Comparison of ENCODE assay signal across 8 mouse cellular contexts in the genomic region with DNA sequence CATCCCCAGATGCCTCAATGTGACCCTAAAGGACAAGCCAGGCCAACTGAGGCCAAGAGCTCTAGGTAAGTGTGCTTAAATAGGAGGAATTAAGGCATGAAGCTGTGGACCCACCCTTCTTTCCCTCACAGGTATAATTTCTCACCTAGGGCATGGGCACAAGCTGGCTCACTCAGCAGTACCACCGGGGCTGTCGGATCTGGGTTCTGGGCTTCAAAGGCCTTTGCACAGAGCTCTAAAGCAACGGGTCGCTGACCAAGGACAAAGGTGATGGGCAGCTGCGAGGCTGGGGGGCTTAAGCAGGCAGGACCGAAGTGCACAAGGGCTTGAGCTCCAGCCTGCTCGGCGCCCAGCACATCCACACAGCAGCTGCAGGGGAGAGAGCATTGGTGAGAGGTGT. TPM values are rescaled to one million over a fixed set of nuclear protein-coding genes. Genes with fewer than 3 reads are reported as not detected.
DNase-seq lines count a peak whose midpoint lies in the region; ATAC-seq and TF ChIP-seq lines count a peak whose summit lies in the region.

No protein-coding gene starts in this region.

- H3K27ac ChIP-seq in lung, embryonic 14.5 days (ENCODE audit: low read depth), result no peak overlapping the region
- H3K27ac ChIP-seq in embryonic fibroblast, embryonic 13.5 days (ENCODE audit: insufficient read depth, low read length), result no peak overlapping the region
- H3K27ac ChIP-seq in limb, embryonic 10.5 days, result no peak overlapping the region
- H3K27ac ChIP-seq in neural tube, embryonic 14.5 days (ENCODE audit: low read depth, low read length), result no peak overlapping the region

- WGBS in lung, embryonic 14.5 days, result 88% methylated on average over 8 of the region's 8 CpGs
- 88% methylated on average over 8 of the region's 8 CpGs for WGBS in limb, embryonic 10.5 days
- 78% methylated on average over 8 of the region's 8 CpGs for WGBS in neural tube, embryonic 14.5 days

- peaks cover 5% of the 10 kb centered on the region for H3K4me1 ChIP-seq in lung, embryonic 14.5 days (ENCODE audit: insufficient read depth)
- no peaks in the 10 kb centered on the region for H3K4me1 ChIP-seq in embryonic fibroblast, embryonic 13.5 days (ENCODE audit: control insufficient read depth, insufficient read depth, low read length)
- H3K4me1 ChIP-seq in limb, embryonic 10.5 days, result peaks cover 31% of the 10 kb centered on the region
- peaks cover 16% of the 10 kb centered on the region for H3K4me1 ChIP-seq in neural tube, embryonic 14.5 days (ENCODE audit: control insufficient read depth, insufficient read depth, low read length)

- peak overlapping the region; percentile 78; the same call in 1 of the 2 replicates for H3K4me3 ChIP-seq in lung, embryonic 14.5 days (ENCODE audit: low read depth, low read length)
- peak overlapping the region; percentile 92 for H3K4me3 ChIP-seq in embryonic fibroblast, embryonic 13.5 days (ENCODE audit: insufficient read depth, low read length)
- H3K4me3 ChIP-seq in limb, embryonic 10.5 days, result peak overlapping the region; percentile 85
- no peak overlapping the region for H3K4me3 ChIP-seq in neural tube, embryonic 14.5 days (ENCODE audit: low read depth, low read length)

- H3K9ac ChIP-seq in lung, embryonic 14.5 days, result no peak overlapping the region
- no peak overlapping the region for H3K9ac ChIP-seq in neural tube, embryonic 14.5 days (replicated peaks; ENCODE audit: low read depth, low read length)

- intact Hi-C loops in gastrocnemius, postnatal 14 days (cut with DNase I; ENCODE audit: low total_unique reads), result no loop called here

- no peak for ATAC-seq in lung, embryonic 14.5 days (ENCODE audit: insufficient read depth)
- ATAC-seq in neural tube, embryonic 14.5 days (ENCODE audit: low read depth), result no peak

- TF ChIP-seq POLR2A in embryonic fibroblast, embryonic 13.5 days (IDR thresholded peaks at IDR 0.05; ENCODE audit: low read depth, low read length), result no peak

- no peak for TF ChIP-seq CTCF in lung, embryonic 14.5 days (IDR thresholded peaks at IDR 0.05; ENCODE audit: low read depth)
- TF ChIP-seq CTCF in embryonic fibroblast, embryonic 13.5 days (IDR thresholded peaks at IDR 0.05; ENCODE audit: borderline replicate concordance, insufficient read depth, low read length), result no peak

- no peaks in the 10 kb centered on the region for H3K9me3 ChIP-seq in lung, embryonic 14.5 days (ENCODE audit: low read depth, low read length)
- H3K9me3 ChIP-seq in limb, embryonic 10.5 days (replicated peaks), result no peaks in the 10 kb centered on the region
- H3K9me3 ChIP-seq in neural tube, embryonic 14.5 days (ENCODE audit: control insufficient read depth, low read length), result no peaks in the 10 kb centered on the region

- H3K27me3 ChIP-seq in lung, embryonic 14.5 days (ENCODE audit: insufficient read depth, low read length), result no peaks in the 10 kb centered on the region
- H3K27me3 ChIP-seq in limb, embryonic 10.5 days (ENCODE audit: low read depth, poor library complexity, severe bottlenecking), result no peaks in the 10 kb centered on the region
- H3K27me3 ChIP-seq in neural tube, embryonic 14.5 days (ENCODE audit: control insufficient read depth, insufficient read depth, low read length), result no peaks in the 10 kb centered on the region

- peak overlapping the region; percentile 78; the same call in 1 of the 2 replicates for H3K4me2 ChIP-seq in lung, embryonic 14.5 days
- H3K4me2 ChIP-seq in neural tube, embryonic 14.5 days (ENCODE audit: low read depth, low read length), result peak overlapping the region; percentile 89; the same call in 1 of the 2 replicates

- no peak for DNase-seq in lung, embryonic 14.5 days
- no peak for DNase-seq in lung, postnatal 10 days
- DNase-seq in limb, embryonic 10.5 days (ENCODE audit: low spot score), result no peak
- DNase-seq in embryo, embryonic 10.5 days (ENCODE audit: low spot score), result no peak
- DNase-seq in frontal cortex, postnatal 36 days (ENCODE audit: low spot score in 2 of 2), result no peak
- no peak for DNase-seq in gastrocnemius, postnatal 14 days

- peaks cover 24% of the 10 kb centered on the region for H3K36me3 ChIP-seq in lung, embryonic 14.5 days (ENCODE audit: insufficient read depth)
- peaks cover 44% of the 10 kb centered on the region for H3K36me3 ChIP-seq in limb, embryonic 10.5 days
- H3K36me3 ChIP-seq in neural tube, embryonic 14.5 days (ENCODE audit: control insufficient read depth, insufficient read depth, low read length), result peaks cover 17% of the 10 kb centered on the region

RNA-seq across cellular contexts. Expression of gene Dph2, which starts 1.1 kb away (rescaled TPM):
- polyA plus RNA-seq in lung, embryonic 14.5 days (2014; fragmentation: Nextera tagmentation; extraction: Ambion mirVana), result 21.4 and 21.7 TPM in 2 replicates
- 6.6 and 10.0 TPM in 2 replicates for polyA plus RNA-seq in embryonic fibroblast, embryonic 13.5 days (2011; ENCODE audit: insufficient read length, low read depth, missing spikeins)
- polyA plus RNA-seq in limb, embryonic 10.5 days (2016; fragmentation: Nextera tagmentation; extraction: Ambion mirVana), result 22.7 and 25.1 TPM in 2 replicates
- 21.5 and 22.9 TPM in 2 replicates for polyA plus RNA-seq in neural tube, embryonic 14.5 days (2014; fragmentation: Nextera tagmentation; extraction: Ambion mirVana)
- total RNA-seq in gastrocnemius, postnatal 14 days (2021), result 1 to 10 TPM; 2.6 to 2.7 TPM

RNA-seq across cellular contexts. Expression of gene Atp6v0b, which starts 3.6 kb away (rescaled TPM):
- 139 and 150 TPM in 2 replicates for polyA plus RNA-seq in lung, embryonic 14.5 days (2014; fragmentation: Nextera tagmentation; extraction: Ambion mirVana)
- polyA plus RNA-seq in embryonic fibroblast, embryonic 13.5 days (2011; ENCODE audit: insufficient read length, low read depth, missing spikeins), result 137 and 146 TPM in 2 replicates
- polyA plus RNA-seq in limb, embryonic 10.5 days (2016; fragmentation: Nextera tagmentation; extraction: Ambion mirVana), result 143 and 147 TPM in 2 replicates
- polyA plus RNA-seq in neural tube, embryonic 14.5 days (2014; fragmentation: Nextera tagmentation; extraction: Ambion mirVana), result 578 and 652 TPM in 2 replicates
- total RNA-seq in gastrocnemius, postnatal 14 days (2021), result 10 to 100 TPM; 55.4 to 57.6 TPM

RNA-seq across cellular contexts. Expression of gene B4galt2, which starts 7.5 kb away (rescaled TPM):
- 27.6 and 31.8 TPM in 2 replicates for polyA plus RNA-seq in lung, embryonic 14.5 days (2014; fragmentation: Nextera tagmentation; extraction: Ambion mirVana)
- 43.8 and 45.6 TPM in 2 replicates for polyA plus RNA-seq in embryonic fibroblast, embryonic 13.5 days (2011; ENCODE audit: insufficient read length, low read depth, missing spikeins)
- polyA plus RNA-seq in limb, embryonic 10.5 days (2016; fragmentation: Nextera tagmentation; extraction: Ambion mirVana), result 22.8 and 26.2 TPM in 2 replicates
- 68.7 and 73.6 TPM in 2 replicates for polyA plus RNA-seq in neural tube, embryonic 14.5 days (2014; fragmentation: Nextera tagmentation; extraction: Ambion mirVana)
- total RNA-seq in gastrocnemius, postnatal 14 days (2021), result 1 to 10 TPM; 6.5 to 8.1 TPM

RNA-seq across cellular contexts. Expression of gene Ccdc24, which starts 18.4 kb away (rescaled TPM):
- 1.0 and 1.3 TPM in 2 replicates for polyA plus RNA-seq in lung, embryonic 14.5 days (2014; fragmentation: Nextera tagmentation; extraction: Ambion mirVana)
- 0.78 and 2.5 TPM in 2 replicates for polyA plus RNA-seq in embryonic fibroblast, embryonic 13.5 days (2011; ENCODE audit: insufficient read length, low read depth, missing spikeins)
- polyA plus RNA-seq in limb, embryonic 10.5 days (2016; fragmentation: Nextera tagmentation; extraction: Ambion mirVana), result 0.96 and 1.3 TPM in 2 replicates
- 1.4 and 2.6 TPM in 2 replicates for polyA plus RNA-seq in neural tube, embryonic 14.5 days (2014; fragmentation: Nextera tagmentation; extraction: Ambion mirVana)
- under 1 TPM; 0.39 to 0.47 TPM for total RNA-seq in gastrocnemius, postnatal 14 days (2021)

RNA-seq across cellular contexts. Expression of gene Ipo13, which starts 24.0 kb away (rescaled TPM):
- polyA plus RNA-seq in lung, embryonic 14.5 days (2014; fragmentation: Nextera tagmentation; extraction: Ambion mirVana), result 39.2 and 44.2 TPM in 2 replicates
- 44.3 and 45.6 TPM in 2 replicates for polyA plus RNA-seq in embryonic fibroblast, embryonic 13.5 days (2011; ENCODE audit: insufficient read length, low read depth, missing spikeins)
- polyA plus RNA-seq in limb, embryonic 10.5 days (2016; fragmentation: Nextera tagmentation; extraction: Ambion mirVana), result 56.0 and 56.7 TPM in 2 replicates
- 61.7 and 65.7 TPM in 2 replicates for polyA plus RNA-seq in neural tube, embryonic 14.5 days (2014; fragmentation: Nextera tagmentation; extraction: Ambion mirVana)
- 100 to 1,000 TPM; 141 to 204 TPM for total RNA-seq in gastrocnemius, postnatal 14 days (2021)
